Mouse (Mus musculus): Measurements from ENCODE around the gene Cd52. TPM values are rescaled to one million over a fixed set of nuclear protein-coding genes. Genes with fewer than 3 reads are reported as not detected.

Cd52 gene
- polyA plus RNA-seq, 1 experiment from 2014 or later = 114 TPM

DNA sequence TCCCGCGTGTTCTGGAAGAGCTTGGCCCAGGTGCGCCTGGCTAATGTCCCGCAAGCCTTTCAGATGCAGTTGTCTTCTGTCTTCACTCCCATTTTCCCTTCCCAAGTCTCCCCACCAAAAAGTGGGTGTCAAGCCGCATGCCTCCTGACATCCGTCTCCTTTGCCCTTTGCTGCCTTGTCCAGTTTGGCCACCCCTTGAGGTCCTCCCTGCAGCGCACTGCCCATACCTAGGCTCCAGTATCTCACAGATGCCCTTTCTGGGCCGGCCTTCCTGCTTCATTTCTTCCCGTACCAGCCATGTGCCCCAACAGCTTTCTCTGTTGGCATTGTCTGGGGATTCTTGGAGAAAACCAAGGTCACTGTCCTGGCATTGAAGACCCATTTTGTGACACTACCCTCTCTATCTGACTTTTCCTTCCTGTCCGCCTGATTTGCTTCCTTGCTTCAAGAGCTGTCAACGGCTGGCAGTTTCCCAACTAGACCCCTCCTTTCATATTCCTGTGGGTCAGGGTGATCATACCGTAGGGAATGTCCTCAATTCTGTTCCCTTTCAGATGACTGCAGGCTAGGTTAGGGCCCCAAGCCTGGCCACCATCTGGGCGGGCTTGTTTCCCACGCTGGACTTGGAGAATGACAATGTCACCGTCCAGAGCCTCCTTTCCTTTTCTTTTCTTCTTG, 30.6 kb upstream of the Cd52 start:
- no peak overlapping the region for H3K27ac ChIP-seq (ENCODE audit: low read depth)
- TF ChIP-seq CTCF (IDR thresholded peaks at IDR 0.05; ENCODE audit: low read depth) (no peak), EP300 (IDR thresholded peaks at IDR 0.05; ENCODE audit: low read depth) (no peak)
- no peak overlapping the region for H3K4me3 ChIP-seq (ENCODE audit: low read depth, low read length)
- 78% methylated on average over 15 of the region's 15 CpGs for WGBS (ENCODE audit: insufficient replicate concordance)
- H3K9ac ChIP-seq (replicated peaks) = no peak overlapping the region
- H3K4me2 ChIP-seq (ENCODE audit: low read depth, low read length) = no peak overlapping the region
- H3K27me3 ChIP-seq (ENCODE audit: insufficient read depth, low read length) = no peaks in the 10 kb centered on the region
- ATAC-seq (no peak), DNase-seq (peak; percentile 15)
- H3K36me3 ChIP-seq (replicated peaks; ENCODE audit: insufficient read depth, low read length) = no peaks in the 10 kb centered on the region; the same call in none of the 2 replicates
- H3K4me1 ChIP-seq (ENCODE audit: insufficient read depth) = peaks cover 39% of the 10 kb centered on the region
- H3K9me3 ChIP-seq (ENCODE audit: low read length) = no peaks in the 10 kb centered on the region

DNA sequence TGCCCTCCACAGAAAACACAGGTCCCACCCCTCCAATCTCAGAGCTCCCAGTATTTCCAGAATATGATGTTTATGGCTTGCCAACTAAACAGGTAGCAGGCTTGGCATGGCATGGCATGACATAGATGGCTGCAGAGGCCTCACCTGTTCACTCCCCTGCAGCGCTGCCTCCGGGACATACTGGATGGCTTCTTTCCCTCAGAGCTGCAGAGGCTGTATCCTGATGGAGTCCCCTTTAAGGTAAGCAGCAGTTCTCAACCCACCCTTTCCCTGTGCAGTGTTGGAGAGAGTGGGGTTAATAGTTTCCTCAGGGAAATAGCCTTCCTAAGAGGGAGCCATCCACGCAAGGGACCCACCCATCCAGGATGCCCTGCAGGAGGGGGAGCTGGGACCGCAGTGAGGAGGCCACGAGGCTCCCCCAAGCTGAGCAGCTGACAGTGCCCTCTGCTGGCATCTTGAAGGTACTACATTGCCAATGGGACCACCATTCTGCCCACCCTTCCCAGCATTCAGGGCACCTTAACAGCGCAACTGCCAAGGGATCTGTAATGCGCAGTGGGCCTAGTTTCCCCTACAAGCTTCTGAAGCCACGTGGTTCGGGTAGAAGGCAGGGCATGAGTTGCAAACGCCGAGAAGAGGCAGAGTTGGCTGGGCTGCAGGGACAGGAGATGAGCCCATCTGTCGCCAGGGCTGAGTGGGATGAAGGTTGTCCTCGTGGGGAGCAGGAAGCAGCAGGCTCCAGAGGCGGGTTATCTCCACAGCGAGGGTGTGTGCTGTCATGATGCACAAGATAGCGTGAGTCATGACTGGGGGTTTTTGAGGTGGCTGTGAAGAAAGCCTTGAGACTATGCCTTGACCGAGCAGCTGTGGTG, 29.0 kb upstream of the Cd52 start:
- peak; percentile 64 for DNase-seq
- 15% methylated on average over 17 of the region's 17 CpGs for WGBS (ENCODE audit: insufficient replicate concordance)

GRCm38 (mm10) chr4:134123147-134123546, 28.3 kb upstream of the Cd52 start:
- ATAC-seq (no peak), DNase-seq (peak; percentile 11)
- Histone ChIP-seq H3K9me3 (ENCODE audit: low read length) (no peaks in the 10 kb centered on the region), H3K36me3 (replicated peaks; ENCODE audit: insufficient read depth, low read length) (no peaks in the 10 kb centered on the region; the same call in 1 of the 2 replicates), H3K27ac (ENCODE audit: low read depth) (no peak overlapping the region), H3K4me2 (ENCODE audit: low read depth, low read length) (no peak overlapping the region), H3K4me1 (ENCODE audit: insufficient read depth) (peaks cover 38% of the 10 kb centered on the region), H3K9ac (replicated peaks) (no peak overlapping the region), H3K27me3 (ENCODE audit: insufficient read depth, low read length) (no peaks in the 10 kb centered on the region), H3K4me3 (ENCODE audit: low read depth, low read length) (no peak overlapping the region)
- no peak for TF ChIP-seq EP300 (IDR thresholded peaks at IDR 0.05; ENCODE audit: low read depth)
- WGBS (ENCODE audit: insufficient replicate concordance) = 90% methylated on average over 6 of the region's 6 CpGs

More for the DNA sequence above, 29.0 kb upstream of the Cd52 start:
- no peaks in the 10 kb centered on the region for H3K9me3 ChIP-seq (ENCODE audit: low read length)
- no peak overlapping the region for H3K27ac ChIP-seq (ENCODE audit: low read depth)
- peak overlapping the region; percentile 31; the same call in 1 of the 2 replicates for H3K4me2 ChIP-seq (ENCODE audit: low read depth, low read length)
- H3K4me3 ChIP-seq (ENCODE audit: low read depth, low read length) = no peak overlapping the region
- H3K4me1 ChIP-seq (ENCODE audit: insufficient read depth) = peaks cover 35% of the 10 kb centered on the region
- no peaks in the 10 kb centered on the region for H3K27me3 ChIP-seq (ENCODE audit: insufficient read depth, low read length)
- peak; percentile 98 for TF ChIP-seq CTCF (IDR thresholded peaks at IDR 0.05; ENCODE audit: low read depth)
- no peak for TF ChIP-seq EP300 (IDR thresholded peaks at IDR 0.05; ENCODE audit: low read depth)
- no peaks in the 10 kb centered on the region; the same call in 1 of the 2 replicates for H3K36me3 ChIP-seq (replicated peaks; ENCODE audit: insufficient read depth, low read length)
- ATAC-seq = peak; percentile 14; the same call in 1 of the 2 replicates
- no peak overlapping the region for H3K9ac ChIP-seq (replicated peaks)

- Histone ChIP-seq H3K36me3 (replicated peaks; ENCODE audit: insufficient read depth, low read length) (no peaks in the 10 kb centered on the region; the same call in 1 of the 2 replicates), H3K4me1 (ENCODE audit: insufficient read depth) (peaks cover 38% of the 10 kb centered on the region), H3K9me3 (ENCODE audit: low read length) (no peaks in the 10 kb centered on the region), H3K9ac (replicated peaks) (no peak overlapping the region), H3K4me3 (ENCODE audit: low read depth, low read length) (no peak overlapping the region), H3K27me3 (ENCODE audit: insufficient read depth, low read length) (no peaks in the 10 kb centered on the region), H3K27ac (ENCODE audit: low read depth) (peak overlapping the region; percentile 60; the same call in 1 of the 2 replicates), H3K4me2 (ENCODE audit: low read depth, low read length) (no peak overlapping the region)
- no peak for ATAC-seq
- 60% methylated on average over 3 of the region's 3 CpGs for WGBS (ENCODE audit: insufficient replicate concordance)
- peak; percentile 17 for DNase-seq
- TF ChIP-seq EP300 (IDR thresholded peaks at IDR 0.05; ENCODE audit: low read depth) = no peak
- no peak for TF ChIP-seq CTCF (IDR thresholded peaks at IDR 0.05; ENCODE audit: low read depth)
Observed at GRCm38 (mm10) chr4:134122281-134122680, 27.4 kb upstream of the Cd52 start.

DNA sequence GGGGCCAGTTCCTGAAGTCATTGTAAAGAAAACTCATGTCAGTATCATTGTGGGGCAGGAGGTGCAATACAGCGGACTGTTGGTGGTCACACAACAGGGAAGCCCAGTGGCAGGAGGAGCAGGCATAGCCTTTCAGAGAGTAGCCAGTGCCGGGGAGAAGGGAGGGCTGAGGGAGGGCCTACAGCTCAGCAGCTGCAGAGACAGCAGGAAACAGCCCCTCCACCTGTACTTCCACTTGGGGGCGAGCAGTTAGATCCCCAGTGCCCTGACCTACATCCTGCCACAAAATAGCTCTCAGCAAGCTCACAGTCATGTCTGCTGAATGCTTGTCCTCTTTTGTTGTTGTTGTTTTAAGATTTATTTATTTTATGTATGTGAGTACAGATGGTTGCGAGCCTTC, 26.7 kb upstream of the Cd52 start:
- Histone ChIP-seq H3K9ac (replicated peaks) (no peak overlapping the region), H3K4me1 (ENCODE audit: insufficient read depth) (peaks cover 40% of the 10 kb centered on the region), H3K36me3 (replicated peaks; ENCODE audit: insufficient read depth, low read length) (no peaks in the 10 kb centered on the region; the same call in 1 of the 2 replicates), H3K9me3 (ENCODE audit: low read length) (no peaks in the 10 kb centered on the region), H3K4me2 (ENCODE audit: low read depth, low read length) (no peak overlapping the region), H3K27me3 (ENCODE audit: insufficient read depth, low read length) (no peaks in the 10 kb centered on the region), H3K4me3 (ENCODE audit: low read depth, low read length) (no peak overlapping the region), H3K27ac (ENCODE audit: low read depth) (peak overlapping the region; percentile 60; the same call in 1 of the 2 replicates)
- no peak for ATAC-seq
- TF ChIP-seq EP300 (IDR thresholded peaks at IDR 0.05; ENCODE audit: low read depth) = no peak
- TF ChIP-seq CTCF (IDR thresholded peaks at IDR 0.05; ENCODE audit: low read depth) = no peak
- 46% methylated on average over 4 of the region's 4 CpGs for WGBS (ENCODE audit: insufficient replicate concordance)
- DNase-seq = peak; percentile 32

- Histone ChIP-seq H3K27ac (ENCODE audit: low read depth) (peak overlapping the region; percentile 25; the same call in 1 of the 2 replicates), H3K4me2 (ENCODE audit: low read depth, low read length) (no peak overlapping the region), H3K36me3 (replicated peaks; ENCODE audit: insufficient read depth, low read length) (no peaks in the 10 kb centered on the region), H3K9me3 (ENCODE audit: low read length) (no peaks in the 10 kb centered on the region), H3K4me3 (ENCODE audit: low read depth, low read length) (no peak overlapping the region), H3K4me1 (ENCODE audit: insufficient read depth) (peaks cover 45% of the 10 kb centered on the region), H3K27me3 (ENCODE audit: insufficient read depth, low read length) (no peaks in the 10 kb centered on the region), H3K9ac (replicated peaks) (no peak overlapping the region)
- DNase-seq (no peak), ATAC-seq (no peak)
- WGBS (ENCODE audit: insufficient replicate concordance) = 57% methylated on average over 4 of the region's 4 CpGs
- TF ChIP-seq CTCF (IDR thresholded peaks at IDR 0.05; ENCODE audit: low read depth) (no peak), EP300 (IDR thresholded peaks at IDR 0.05; ENCODE audit: low read depth) (no peak)
Observed at GRCm38 (mm10) chr4:134120916-134121315, 26.0 kb upstream of the Cd52 start.

Data from liver, postnatal 0 days (tissue).